Mouse (Mus musculus) heart, embryonic 11.5 days (tissue): Measurements from ENCODE around the gene Fut4. TPM values are rescaled to one million over a fixed set of nuclear protein-coding genes. Genes with fewer than 3 reads are reported as not detected.

Source experiments
- ATAC-seq: fragments of 200-750 bp; cut with Nextera tagmentation; replicated peaks from 2 replicates; pipeline ENCODE4 v1.8.0; 2017; ENCODE audit warnings: moderate library complexity; ENCODE audit not compliant: insufficient number of reproducible peaks, low FRiP score, low TSS enrichment
- H3K27ac ChIP-seq: fragments of 300-500 bp; sonication (generic); 2 replicates; pipeline ENCODE4 v1.5.1; 2014; ENCODE audit warnings: mild to moderate bottlenecking, low read depth, low read length
- H3K27me3 ChIP-seq: fragments of 300-500 bp; sonication (generic); 2 replicates; pipeline ENCODE4 v1.6.1; 2014; ENCODE audit warnings: mild to moderate bottlenecking, low read length, mixed read lengths; ENCODE audit not compliant: control insufficient read depth, insufficient read depth
- H3K36me3 ChIP-seq: fragments of 300-500 bp; sonication (generic); 2 replicates; pipeline ENCODE4 v1.6.1; 2014; ENCODE audit warnings: mild to moderate bottlenecking, low read length, moderate library complexity, mixed read lengths; ENCODE audit not compliant: control insufficient read depth, insufficient read depth
- H3K4me1 ChIP-seq: fragments of 300-500 bp; sonication (generic); 2 replicates; pipeline ENCODE4 v1.6.1; 2014; ENCODE audit warnings: low read length; ENCODE audit not compliant: control insufficient read depth, insufficient read depth
- H3K4me2 ChIP-seq: fragments of 300-500 bp; sonication (generic); 2 replicates; pipeline ENCODE4 v1.6.1; 2014; ENCODE audit warnings: mild to moderate bottlenecking, moderate library complexity
- H3K4me3 ChIP-seq: fragments of 300-500 bp; sonication (generic); 2 replicates; pipeline ENCODE4 v1.5.1; 2014; ENCODE audit warnings: low read depth, low read length
- H3K9ac ChIP-seq: fragments of 300-500 bp; sonication (generic); 2 replicates; pipeline ENCODE4 v1.6.1; 2014; ENCODE audit warnings: mild to moderate bottlenecking, low read depth, low read length, moderate library complexity
- H3K9me3 ChIP-seq: fragments of 300-500 bp; sonication (generic); replicated peaks from 2 replicates; pipeline ENCODE4 v1.6.1; 2016; ENCODE audit warnings: low read length; ENCODE audit not compliant: control insufficient read depth
- WGBS: fragments of 180-500 bp; shearing (Covaris S2); extraction: QIAGEN DNeasy Blood & Tissue Kit; methylation state at CpG from one replicate; pipeline ENCODE4 v1.1.7; 2014; ENCODE audit not compliant: insufficient replicate concordance; 5-methylcytosine and 5-hydroxymethylcytosine counted together
- polyA plus RNA-seq: library from polyadenylated mRNA; unstranded; fragments of >200 nt; fragmentation: Nextera tagmentation; extraction: Ambion mirVana; gene quantifications from 2 replicates; pipeline ENCODE4 v1.2.1, GENCODE M21; 2014

Fut4 gene
- polyA plus RNA-seq, 1 experiment from 2014 or later: 1.4 TPM

DNA sequence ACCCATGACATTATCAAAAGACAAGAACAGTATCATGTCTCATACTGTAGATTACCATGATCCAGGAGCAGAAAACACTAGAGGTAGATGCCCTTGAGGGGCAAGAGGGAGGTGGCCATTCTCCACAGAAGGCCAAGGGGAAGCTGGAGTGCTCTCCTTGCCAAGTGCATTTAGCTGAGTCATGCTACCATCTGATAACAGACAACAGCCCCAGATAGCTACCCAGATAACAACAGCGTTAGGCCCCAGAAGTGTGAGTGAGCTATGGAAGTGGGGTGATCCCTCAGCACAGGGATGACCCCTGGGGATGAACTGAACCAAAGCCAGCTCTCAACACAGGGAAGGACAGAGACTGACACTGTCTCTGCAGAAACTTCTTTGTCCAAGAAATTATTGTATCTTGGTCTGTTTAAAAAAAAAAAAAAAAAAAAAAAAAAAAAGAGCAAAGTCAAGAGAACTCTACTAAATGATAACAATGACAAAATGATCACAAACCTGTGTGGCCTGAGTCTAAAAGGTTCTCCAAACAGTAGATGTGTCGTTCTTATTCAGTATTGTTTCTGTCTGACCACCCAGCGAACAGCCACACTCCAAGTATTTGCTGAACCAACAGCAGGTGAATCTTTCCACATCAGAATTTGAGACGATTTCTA is 12.6 kb downstream of the Fut4 start:
- no peak overlapping the region for H3K9ac ChIP-seq
- H3K4me3 ChIP-seq: no peak overlapping the region
- ATAC-seq: no peak
- no peaks in the 10 kb centered on the region for H3K9me3 ChIP-seq
- H3K27me3 ChIP-seq: no peaks in the 10 kb centered on the region; the same call in none of the 2 replicates
- 67% methylated on average over 4 of the region's 4 CpGs for WGBS
- H3K27ac ChIP-seq: no peak overlapping the region
- no peaks in the 10 kb centered on the region for H3K36me3 ChIP-seq
- H3K4me2 ChIP-seq: no peak overlapping the region
- H3K4me1 ChIP-seq: no peaks in the 10 kb centered on the region

DNA sequence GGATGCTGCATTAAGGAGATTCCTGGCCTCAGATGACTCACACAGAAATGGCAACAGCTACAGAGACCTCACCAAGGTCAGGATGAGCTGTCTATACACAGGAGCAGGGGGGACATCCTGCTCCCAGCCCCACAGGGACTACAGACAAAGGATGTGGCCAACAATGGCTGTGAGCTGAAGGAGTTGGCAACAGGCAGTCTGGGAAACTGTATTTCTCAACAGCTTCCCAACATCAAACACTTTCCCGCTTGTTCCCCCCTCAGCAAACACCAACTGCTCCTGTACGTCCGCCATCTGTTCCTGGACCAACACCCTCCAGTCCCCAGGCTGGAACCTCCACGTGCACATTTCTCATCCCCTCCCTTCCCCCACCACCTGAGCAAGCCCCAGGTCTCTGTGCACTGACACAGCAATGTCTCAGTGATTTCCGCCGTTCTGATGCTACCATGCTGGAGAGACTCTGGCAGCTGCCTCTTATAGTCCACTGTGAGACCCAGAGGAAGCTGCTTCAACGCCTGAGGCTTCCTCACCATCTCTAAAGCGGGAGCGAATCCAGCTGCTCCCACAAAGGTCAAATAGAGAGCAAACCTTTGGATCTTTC is 21.2 kb downstream of the Fut4 start:
- H3K9ac ChIP-seq: no peak overlapping the region
- H3K27ac ChIP-seq: no peak overlapping the region
- no peaks in the 10 kb centered on the region for H3K4me1 ChIP-seq
- ATAC-seq: no peak
- H3K36me3 ChIP-seq: no peaks in the 10 kb centered on the region
- H3K27me3 ChIP-seq: no peaks in the 10 kb centered on the region
- no peaks in the 10 kb centered on the region for H3K9me3 ChIP-seq
- WGBS: 48% methylated on average over 8 of the region's 9 CpGs
- no peak overlapping the region for H3K4me2 ChIP-seq
- no peak overlapping the region for H3K4me3 ChIP-seq

- 77% methylated on average over 4 of the region's 4 CpGs for WGBS
- Histone ChIP-seq H3K9ac (no peak overlapping the region), H3K4me3 (no peak overlapping the region), H3K4me1 (no peaks in the 10 kb centered on the region), H3K27me3 (no peaks in the 10 kb centered on the region), H3K9me3 (no peaks in the 10 kb centered on the region), H3K4me2 (no peak overlapping the region), H3K36me3 (no peaks in the 10 kb centered on the region), H3K27ac (no peak overlapping the region)
- ATAC-seq: no peak
Observed at GRCm38 (mm10) chr9:14728365-14728764, 23.8 kb downstream of the Fut4 start.

DNA sequence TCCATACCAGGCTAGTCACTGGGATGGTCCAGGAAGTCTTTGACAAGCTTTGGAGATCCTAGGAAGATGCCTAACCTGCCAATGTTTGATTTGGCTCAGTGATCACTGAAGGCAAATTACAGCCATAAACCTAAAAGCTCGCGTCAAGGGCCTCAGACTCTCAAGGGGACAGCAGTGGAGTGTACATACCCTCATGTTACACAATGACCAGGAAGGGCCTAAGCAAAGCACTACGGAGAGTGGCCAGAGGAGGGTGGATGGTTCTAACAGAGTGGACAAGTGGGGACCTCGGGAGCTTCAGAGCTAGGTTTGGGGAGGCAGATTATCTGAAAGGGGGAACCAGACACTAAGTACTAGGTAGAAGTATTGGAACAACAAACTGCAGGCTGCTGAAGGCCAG is 25.6 kb downstream of the Fut4 start:
- H3K27ac ChIP-seq: no peak overlapping the region
- no peaks in the 10 kb centered on the region for H3K4me1 ChIP-seq
- no peaks in the 10 kb centered on the region for H3K9me3 ChIP-seq
- ATAC-seq: no peak
- H3K9ac ChIP-seq: no peak overlapping the region
- H3K4me2 ChIP-seq: no peak overlapping the region
- no peak overlapping the region for H3K4me3 ChIP-seq
- WGBS: 87% methylated on average over 4 of the region's 4 CpGs
- no peaks in the 10 kb centered on the region for H3K36me3 ChIP-seq
- no peaks in the 10 kb centered on the region for H3K27me3 ChIP-seq

- no peak for ATAC-seq
- Histone ChIP-seq H3K4me2 (no peak overlapping the region), H3K9ac (no peak overlapping the region), H3K9me3 (no peaks in the 10 kb centered on the region), H3K27ac (no peak overlapping the region), H3K36me3 (no peaks in the 10 kb centered on the region), H3K27me3 (no peaks in the 10 kb centered on the region), H3K4me1 (no peaks in the 10 kb centered on the region), H3K4me3 (no peak overlapping the region)
- WGBS: 83% methylated on average over 6 of the region's 6 CpGs
Observed at GRCm38 (mm10) chr9:14726005-14726404, 26.2 kb downstream of the Fut4 start.

- ATAC-seq: no peak
- 68% methylated on average over 5 of the region's 5 CpGs for WGBS
Observed at GRCm38 (mm10) chr9:14724755-14725420, 27.3 kb downstream of the Fut4 start.

DNA sequence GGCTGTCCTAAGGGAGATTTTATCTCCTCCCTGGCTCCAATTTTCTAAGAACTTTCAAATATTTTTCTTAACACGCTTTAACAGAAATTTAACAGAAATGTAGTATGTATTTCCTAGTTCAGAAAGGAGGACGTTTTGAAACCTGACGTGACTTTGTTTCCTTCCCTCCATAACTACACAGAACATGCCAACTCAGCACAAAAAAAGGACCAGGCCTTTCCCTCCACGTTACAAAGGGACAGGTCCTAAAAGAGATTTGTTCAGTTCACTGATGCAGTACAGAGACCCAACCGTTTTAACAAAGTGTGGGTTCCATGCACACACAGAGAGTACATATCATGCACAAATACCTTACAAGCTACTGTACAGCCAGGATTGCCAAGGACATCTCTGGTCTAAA is 30.6 kb downstream of the Fut4 start:
- Histone ChIP-seq H3K4me1 (peaks cover 7% of the 10 kb centered on the region; the same call in 1 of the 2 replicates), H3K4me3 (no peak overlapping the region), H3K27me3 (no peaks in the 10 kb centered on the region), H3K36me3 (no peaks in the 10 kb centered on the region), H3K27ac (no peak overlapping the region), H3K9ac (no peak overlapping the region), H3K4me2 (no peak overlapping the region), H3K9me3 (no peaks in the 10 kb centered on the region)
- no peak for ATAC-seq
- 73% methylated on average over 5 of the region's 5 CpGs for WGBS

More at GRCm38 (mm10) chr9:14724755-14725420, 27.3 kb downstream of the Fut4 start:
- Histone ChIP-seq H3K27ac (no peak overlapping the region), H3K4me2 (no peak overlapping the region), H3K4me1 (no peaks in the 10 kb centered on the region), H3K9ac (no peak overlapping the region), H3K36me3 (no peaks in the 10 kb centered on the region), H3K27me3 (no peaks in the 10 kb centered on the region), H3K4me3 (no peak overlapping the region), H3K9me3 (no peaks in the 10 kb centered on the region)

DNA sequence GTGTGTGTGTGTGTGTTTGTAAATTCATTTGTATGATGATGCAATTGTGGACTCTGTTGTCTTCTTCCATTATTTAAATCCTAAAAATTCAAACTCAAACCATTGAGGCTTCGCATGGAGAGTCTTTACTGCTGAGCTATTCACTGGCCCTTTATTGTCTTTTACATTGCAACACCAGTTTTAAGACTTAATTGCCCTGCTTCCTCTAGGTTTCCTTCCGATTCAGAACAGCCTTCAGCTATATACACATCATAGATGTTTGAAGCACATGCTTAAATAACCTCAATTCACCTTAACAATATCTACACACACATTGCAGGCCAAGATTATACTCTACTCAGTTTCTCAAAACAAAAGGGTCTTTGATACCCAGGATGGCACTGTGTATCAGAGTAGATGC is 31.8 kb downstream of the Fut4 start:
- Histone ChIP-seq H3K9ac (no peak overlapping the region), H3K27me3 (no peaks in the 10 kb centered on the region), H3K36me3 (no peaks in the 10 kb centered on the region), H3K4me3 (no peak overlapping the region), H3K4me1 (peaks cover 7% of the 10 kb centered on the region; the same call in 1 of the 2 replicates), H3K9me3 (no peaks in the 10 kb centered on the region), H3K27ac (no peak overlapping the region), H3K4me2 (no peak overlapping the region)
- WGBS: 73% methylated on average over 2 of the region's 2 CpGs
- no peak for ATAC-seq
